Mouse (Mus musculus): ENCODE measurements around the gene Col1a2.

Gene Col1a2

GRCm38 (mm10) chr6:4504603-4505131, at the start of gene Col1a2:
Gene Col1a2, plus strand, starts transcription at chr6:4504814.
- no peak for DNase-seq (ENCODE audit: low read depth, low spot score)

DNA sequence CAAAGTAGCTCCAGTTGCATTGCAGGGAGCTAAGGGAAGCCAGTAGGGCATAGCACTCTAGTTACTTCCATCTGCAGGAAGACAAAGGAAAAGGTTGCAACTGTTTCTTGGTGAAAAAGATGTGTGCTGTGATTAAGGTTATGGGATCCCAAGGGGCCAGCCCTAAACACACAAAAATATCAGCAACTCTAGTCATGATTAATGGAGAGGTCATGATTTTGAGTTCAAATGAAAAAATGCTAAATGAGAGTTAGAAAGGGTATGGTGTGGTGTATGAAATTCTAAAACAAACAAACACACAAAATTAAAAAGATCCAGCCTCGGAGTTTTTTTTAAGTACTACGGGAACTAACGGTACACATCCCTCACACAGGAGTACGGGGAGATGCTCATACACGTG, 49.1 kb upstream of the Col1a2 start:
- DNase-seq (ENCODE audit: low read depth, low spot score) = no peak

GRCm38 (mm10) chr6:4455961-4456617, 48.5 kb upstream of the Col1a2 start:
- no peak for DNase-seq (ENCODE audit: low read depth, low spot score)

GRCm38 (mm10) chr6:4456691-4457447, 47.7 kb upstream of the Col1a2 start:
- no peak for DNase-seq (ENCODE audit: low read depth, low spot score)

- peak; percentile 68 for DNase-seq (ENCODE audit: low read depth, low spot score)
Measured at GRCm38 (mm10) chr6:4457555-4457996, 47.0 kb upstream of the Col1a2 start.

GRCm38 (mm10) chr6:4465320-4465719, 39.3 kb upstream of the Col1a2 start:
- no peak for DNase-seq (ENCODE audit: low read depth, low spot score)

GRCm38 (mm10) chr6:4483577-4483936, 21.1 kb upstream of the Col1a2 start:
- DNase-seq (ENCODE audit: low read depth, low spot score) = no peak

- no peak for DNase-seq (ENCODE audit: low read depth, low spot score)
Measured at GRCm38 (mm10) chr6:4483937-4484601, 20.5 kb upstream of the Col1a2 start.

- DNase-seq (ENCODE audit: low read depth, low spot score) = no peak
Measured at GRCm38 (mm10) chr6:4488349-4488748, 16.3 kb upstream of the Col1a2 start.

DNA sequence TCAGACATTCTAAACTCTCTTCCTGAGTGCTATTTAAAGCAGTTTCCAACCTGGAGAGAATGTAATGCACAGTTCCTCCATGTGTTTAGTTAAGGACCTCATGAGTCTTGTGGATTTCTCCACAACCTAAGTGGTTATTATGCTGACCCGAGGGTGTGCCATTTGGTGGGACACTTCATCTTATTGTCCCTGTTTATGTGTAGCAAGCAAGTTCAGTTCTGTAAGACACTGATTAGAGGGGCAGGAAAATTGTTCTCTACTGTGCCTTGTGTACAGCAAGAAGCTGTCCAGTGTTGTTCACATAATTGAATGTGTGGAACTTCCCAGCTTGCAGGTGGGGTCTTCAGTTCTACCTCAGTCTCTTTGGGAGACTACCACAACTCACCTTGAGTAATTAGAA, 15.6 kb upstream of the Col1a2 start:
- DNase-seq (ENCODE audit: low read depth, low spot score) = no peak

GRCm38 (mm10) chr6:4489366-4490245, 15.0 kb upstream of the Col1a2 start:
- DNase-seq (ENCODE audit: low read depth, low spot score) = peak; percentile 67

- no peak for DNase-seq (ENCODE audit: low read depth, low spot score)
Measured at GRCm38 (mm10) chr6:4493666-4494065, 10.9 kb upstream of the Col1a2 start.

DNA sequence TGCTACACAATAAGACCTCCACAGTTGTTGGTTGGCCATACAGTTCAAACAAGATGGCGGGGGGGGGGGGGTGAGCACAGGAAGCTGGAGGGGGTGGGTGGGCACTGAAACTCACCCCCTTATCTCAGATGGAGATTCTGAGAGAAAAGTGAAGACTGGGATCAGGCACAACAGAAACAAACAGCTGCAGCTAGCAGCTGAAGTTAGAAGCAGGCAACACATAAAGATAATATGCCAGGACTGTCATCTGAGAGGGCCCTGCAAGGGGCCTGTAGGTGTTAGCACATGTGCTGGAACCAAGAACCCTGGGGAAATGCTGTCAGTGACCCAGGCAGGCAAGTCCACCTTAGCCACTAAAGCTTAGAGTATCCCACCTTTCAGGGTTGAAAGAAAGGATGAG, 8.2 kb upstream of the Col1a2 start:
- no peak for DNase-seq (ENCODE audit: low read depth, low spot score)

- DNase-seq (ENCODE audit: low read depth, low spot score) = no peak
Measured at GRCm38 (mm10) chr6:4503106-4503505, 1.5 kb upstream of the Col1a2 start.

DNA sequence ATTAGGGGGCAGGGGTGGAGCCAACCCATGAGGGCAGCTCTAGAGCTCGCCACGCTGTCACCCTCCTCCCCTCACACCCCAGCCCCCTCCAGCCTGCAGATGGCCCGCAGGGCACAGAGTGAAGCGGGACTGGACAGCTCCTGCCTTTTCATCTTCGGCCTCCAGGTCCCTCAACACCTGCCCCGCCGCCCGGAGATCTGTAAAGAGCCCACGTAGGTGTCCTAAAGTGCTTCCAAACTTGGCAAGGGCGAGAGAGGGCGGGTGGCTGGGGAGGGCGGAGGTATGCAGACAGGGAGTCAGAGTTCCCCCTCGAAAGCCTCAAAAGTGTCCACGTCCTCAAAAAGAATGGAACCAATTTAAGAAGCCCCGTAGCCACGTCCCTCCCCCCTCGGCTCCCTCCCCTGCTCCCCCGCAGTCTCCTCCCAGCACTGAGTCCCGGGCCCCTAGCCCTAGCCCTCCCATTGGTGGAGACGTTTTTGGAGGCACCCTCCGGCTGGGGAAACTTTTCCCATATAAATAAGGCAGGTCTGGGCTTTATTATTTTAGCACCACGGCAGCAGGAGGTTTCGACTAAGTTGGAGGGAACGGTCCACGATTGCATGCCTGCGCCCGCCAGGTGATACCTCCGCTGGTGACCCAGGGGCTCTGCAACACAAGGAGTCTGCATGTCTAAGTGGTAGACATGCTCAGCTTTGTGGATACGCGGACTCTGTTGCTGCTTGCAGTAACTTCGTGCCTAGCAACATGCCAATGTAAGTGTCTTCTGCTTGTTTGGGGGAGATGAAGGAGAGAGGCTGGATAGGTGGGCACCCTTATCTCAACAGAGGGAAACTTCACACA, 764 bp downstream of the Col1a2 start:
- peak; percentile 65 for DNase-seq (ENCODE audit: low read depth, low spot score)

DNA sequence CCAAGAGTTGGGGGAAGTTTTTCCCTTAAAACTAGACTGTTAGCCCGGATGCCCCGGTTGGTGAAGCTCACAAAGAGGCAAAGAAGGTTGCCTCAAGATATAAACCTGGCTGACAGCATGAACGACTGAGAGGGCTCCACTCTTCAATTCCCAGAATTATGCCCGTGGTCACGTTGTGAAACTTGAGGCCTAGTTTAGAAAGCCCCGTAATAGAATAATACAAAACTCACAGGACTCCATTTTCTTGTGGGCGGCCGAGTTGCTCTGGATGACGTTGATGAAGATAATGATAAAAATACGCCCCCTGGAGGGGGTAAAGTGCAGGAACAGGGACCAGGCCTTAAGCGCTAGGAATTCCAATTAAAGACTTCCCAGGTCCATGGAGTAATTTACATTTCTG, 1.5 kb downstream of the Col1a2 start:
- no peak for DNase-seq (ENCODE audit: low read depth, low spot score)

DNA sequence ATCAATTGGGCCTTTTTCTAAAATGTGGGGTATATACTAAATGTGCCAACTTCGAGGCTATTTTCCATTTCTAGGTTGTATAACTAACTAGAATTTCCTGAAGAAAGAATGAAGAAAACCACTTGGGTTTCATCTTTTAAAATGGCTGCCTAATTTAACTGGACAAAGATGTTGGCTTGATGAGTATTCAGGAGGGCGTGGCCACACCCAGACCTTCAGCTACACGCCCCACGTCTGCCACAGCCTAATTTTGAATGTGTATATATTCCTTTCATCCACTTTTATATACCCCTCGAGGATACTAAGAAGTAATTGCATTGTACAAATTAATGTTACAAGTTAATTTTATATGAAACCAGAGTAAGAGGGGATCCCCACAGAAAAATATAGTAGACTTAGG, 2.2 kb downstream of the Col1a2 start:
- no peak for DNase-seq (ENCODE audit: low read depth, low spot score)

GRCm38 (mm10) chr6:4507323-4507722, 2.7 kb downstream of the Col1a2 start:
- DNase-seq (ENCODE audit: low read depth, low spot score) = no peak

DNA sequence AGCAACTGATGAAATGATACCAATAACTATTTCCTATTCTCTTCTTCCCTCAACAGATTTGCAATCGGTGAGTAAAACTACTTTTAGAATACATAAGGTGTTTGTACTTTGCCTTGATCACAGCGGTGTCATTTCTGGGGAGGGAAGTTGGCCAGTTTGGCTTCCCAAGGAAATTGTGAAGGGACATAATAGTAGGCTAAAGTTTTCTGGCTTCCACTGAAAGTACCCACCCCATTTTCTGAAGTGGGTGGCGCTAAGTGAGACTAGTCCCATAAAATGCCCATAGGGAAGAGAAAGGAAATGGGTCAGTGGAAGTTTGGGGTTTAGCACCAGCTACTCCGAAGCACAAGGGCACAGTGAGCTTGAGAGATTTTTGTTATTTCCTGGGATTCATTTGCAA, 3.7 kb downstream of the Col1a2 start:
- no peak for DNase-seq (ENCODE audit: low read depth, low spot score)

GRCm38 (mm10) chr6:4509395-4509794, 4.8 kb downstream of the Col1a2 start:
- no peak for DNase-seq (ENCODE audit: low read depth, low spot score)

DNA sequence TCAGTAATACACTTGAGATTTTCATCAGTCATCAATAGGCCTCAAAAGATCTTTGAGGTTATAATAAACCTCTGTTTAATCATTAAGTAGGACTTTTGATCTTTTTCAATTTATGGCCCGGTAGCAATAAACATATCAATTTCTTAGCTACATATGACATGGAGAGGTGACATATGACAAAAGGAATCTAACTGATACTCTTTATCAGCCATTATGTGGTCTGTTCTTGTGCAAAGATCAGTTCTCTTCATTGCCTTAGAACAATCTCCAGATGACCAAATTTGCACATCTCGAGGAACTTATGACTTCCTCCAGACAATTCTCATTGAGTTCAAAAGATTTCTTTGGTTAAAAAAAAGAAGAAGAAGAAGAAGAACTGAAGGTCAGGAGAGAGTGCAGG, 10.1 kb downstream of the Col1a2 start:
- DNase-seq (ENCODE audit: low read depth, low spot score) = no peak

Data from embryo, embryonic 11.5 days (tissue).